Mouse (Mus musculus): Measurements from ENCODE around the gene Tssk6. TPM values are rescaled to one million over a fixed set of nuclear protein-coding genes. Genes with fewer than 3 reads are reported as not detected.

Gene Tssk6
- total RNA-seq (2021) = under 1 TPM; 0.73 to 0.76 TPM
- long read RNA-seq, experiment 1, partial matches to known transcripts = 0 of 1 reads
- long read RNA-seq, experiment 1, other reads (novel, unspliced or antisense) = 0 of 1 reads
- long read RNA-seq, experiment 2 = 0 reads

DNA sequence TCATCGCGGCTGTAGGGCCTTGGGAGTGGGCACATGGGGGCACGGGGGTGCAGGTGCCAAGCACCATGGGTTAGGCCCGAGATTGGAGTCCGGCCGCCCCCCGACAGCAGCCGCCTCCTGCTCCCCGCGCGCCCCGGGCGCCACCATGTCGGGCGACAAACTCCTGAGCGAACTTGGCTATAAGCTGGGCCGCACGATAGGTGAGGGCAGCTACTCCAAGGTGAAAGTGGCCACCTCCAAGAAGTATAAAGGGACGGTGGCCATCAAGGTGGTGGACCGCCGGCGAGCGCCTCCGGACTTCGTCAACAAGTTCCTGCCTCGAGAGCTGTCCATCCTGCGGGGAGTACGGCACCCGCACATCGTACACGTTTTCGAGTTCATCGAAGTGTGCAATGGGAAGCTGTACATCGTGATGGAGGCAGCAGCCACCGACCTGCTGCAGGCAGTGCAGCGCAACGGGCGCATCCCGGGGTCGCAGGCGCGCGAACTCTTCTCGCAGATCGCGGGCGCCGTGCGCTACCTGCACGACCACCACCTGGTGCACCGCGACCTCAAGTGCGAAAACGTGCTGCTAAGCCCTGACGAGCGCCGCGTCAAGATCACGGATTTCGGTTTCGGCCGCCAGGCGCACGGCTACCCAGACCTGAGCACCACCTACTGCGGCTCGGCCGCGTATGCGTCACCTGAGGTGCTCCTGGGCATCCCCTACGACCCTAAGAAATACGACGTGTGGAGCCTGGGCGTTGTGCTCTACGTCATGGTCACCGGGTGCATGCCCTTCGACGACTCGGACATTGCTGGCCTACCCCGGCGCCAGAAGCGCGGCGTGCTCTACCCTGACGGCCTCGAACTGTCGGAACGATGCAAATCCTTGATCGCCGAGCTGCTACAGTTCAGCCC is at the start of gene Tssk6, which contains the start of the genes Ndufa13 and Yjefn3:
TSS of gene Tssk6 (plus strand) at position 22 of the 900 bp plus-strand sequence.
TSS of gene Ndufa13 (minus strand) at position 396 of the 900 bp plus-strand sequence.
TSS of gene Yjefn3 (minus strand) at position 550 of the 900 bp plus-strand sequence.
- DNase-seq (ENCODE audit: low spot score in 2 of 2) = no peak

DNA sequence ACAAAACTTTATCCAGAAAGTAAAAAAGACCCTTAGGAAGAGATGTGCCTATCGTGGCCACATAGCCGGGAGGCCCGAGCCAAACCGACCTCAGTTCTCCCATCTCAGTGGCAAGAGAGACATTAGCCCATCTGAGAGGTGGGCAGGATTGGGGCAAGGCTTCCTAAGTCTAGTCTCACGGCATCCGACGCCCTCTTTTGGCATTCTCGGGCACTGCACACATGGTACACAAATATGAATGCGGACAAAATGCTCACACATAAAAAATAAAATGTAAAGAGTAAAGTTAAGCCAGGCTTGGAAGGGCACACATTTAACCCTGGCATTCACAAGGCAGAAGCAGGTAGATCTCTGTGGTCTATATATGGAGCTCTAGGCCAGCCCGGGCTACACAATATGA is 48.1 kb upstream of the Tssk6 start:
- DNase-seq (ENCODE audit: low spot score in 2 of 2) = no peak

DNA sequence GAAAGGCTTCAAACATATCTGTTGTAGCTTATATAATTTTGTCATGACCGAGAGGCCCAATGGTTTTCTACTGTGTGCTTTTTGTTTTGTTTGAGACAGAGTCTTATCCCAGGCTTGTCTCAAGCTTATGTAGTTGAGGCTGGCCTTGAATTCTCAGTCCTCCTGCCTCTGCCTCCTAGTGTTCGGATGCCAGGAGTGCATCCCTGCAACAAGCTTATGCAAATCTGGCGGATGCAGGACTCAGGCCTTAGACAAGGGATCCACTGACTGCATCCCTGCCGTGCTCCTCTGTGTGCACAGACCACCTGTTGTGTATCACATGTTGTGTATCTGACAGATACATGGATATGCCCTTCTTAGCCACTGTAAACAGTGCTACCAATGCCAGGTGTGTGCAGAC is 41.2 kb upstream of the Tssk6 start:
- DNase-seq (ENCODE audit: low spot score in 2 of 2) = no peak

DNA sequence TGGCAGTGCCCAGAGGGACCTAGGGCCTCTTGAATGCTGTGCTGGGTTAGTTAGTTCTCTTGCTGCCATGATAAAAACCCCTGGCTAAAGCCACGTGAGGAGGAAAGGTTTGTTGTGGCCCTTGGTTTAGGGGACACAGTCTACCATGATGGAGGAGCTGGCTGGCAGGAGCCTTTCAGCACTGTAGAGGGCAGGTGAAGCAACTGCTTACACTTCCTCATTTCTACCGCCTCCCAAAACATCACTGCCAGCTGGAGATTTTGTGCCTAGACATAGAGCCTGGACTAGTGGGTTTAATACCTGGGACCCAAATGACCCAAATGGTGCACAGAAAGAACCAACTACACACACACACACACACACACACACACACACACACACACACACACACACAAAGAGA is 40.7 kb upstream of the Tssk6 start:
- no peak for DNase-seq (ENCODE audit: low spot score in 2 of 2)

DNA sequence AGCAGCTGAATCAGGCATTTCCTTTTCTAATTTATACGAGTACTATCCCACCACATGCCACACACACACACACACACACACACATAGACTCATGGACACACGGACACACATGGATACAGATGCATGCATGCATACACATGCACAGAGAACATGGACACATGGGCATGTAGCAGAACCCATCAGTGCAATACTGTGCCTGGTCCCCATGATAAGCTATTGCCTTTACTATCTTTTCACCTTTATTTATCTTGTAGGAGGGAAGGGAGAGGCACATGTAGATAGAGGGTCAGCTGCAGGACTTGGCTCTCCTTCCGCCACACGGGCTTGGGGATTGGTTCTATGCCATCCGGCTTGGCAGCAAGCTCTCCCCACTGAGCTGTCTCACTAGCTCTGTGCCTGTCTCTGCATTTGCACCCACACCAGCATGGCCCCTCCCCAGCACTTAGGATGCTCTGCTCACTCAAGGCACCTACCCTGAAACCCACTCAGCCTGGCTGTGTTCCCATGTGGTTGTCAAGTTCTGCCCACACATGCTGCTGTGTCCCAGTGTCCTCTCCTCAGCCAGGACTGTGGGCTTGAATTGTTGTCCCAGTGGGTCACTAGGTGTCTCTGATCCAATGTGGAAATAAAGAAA is 38.5 kb upstream of the Tssk6 start:
- DNase-seq (ENCODE audit: low spot score in 2 of 2) = no peak

DNA sequence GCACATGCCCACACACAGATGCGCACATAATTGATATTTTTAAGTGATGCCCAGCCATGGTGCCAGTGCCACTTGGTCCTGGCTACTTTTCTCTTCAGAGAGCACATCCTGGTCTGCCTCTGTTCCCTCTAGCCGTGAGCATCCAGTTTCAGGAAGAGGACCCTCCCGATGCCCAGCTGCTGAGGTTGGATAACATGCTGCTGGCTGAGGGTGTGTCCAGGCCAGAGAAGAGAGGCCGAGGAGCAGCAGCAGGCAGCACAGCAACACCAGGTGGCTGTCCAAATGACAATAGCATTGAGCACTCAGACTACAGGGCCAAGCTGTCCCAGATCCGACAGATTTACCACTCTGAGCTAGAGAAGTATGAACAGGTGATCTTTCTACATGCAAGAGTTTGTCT is 37.8 kb upstream of the Tssk6 start:
- no peak for DNase-seq (ENCODE audit: low spot score in 2 of 2)

DNA sequence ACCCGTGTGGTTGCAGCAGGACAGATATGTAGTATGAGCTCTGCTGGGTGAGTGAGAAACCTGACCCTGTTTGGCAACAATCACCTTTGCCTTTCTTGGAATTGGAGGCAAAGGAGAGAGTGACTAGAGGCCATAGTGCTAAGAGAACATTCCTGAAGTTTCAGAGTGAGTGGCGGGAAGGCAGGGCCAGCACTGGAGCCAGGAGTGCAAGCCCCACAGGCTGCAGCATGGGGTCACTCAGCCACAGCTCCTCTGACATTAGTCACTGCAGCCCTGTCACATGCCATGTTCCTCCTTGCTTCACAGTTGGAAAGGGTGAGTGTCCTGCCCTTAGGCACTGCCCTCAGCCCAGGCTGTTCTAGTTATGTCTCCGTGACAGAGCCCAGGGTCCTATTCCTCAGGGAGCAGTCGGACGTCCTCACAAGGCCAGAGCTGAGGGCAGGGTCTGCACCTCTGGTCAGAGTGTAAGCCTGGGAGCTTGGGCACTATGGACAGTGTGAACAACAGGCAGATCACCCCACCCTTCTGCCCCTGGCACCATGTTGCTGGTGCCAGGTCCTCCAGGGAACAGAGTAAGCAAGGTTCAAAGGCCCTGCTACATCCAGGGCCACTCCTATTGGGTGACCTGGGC is 34.2 kb upstream of the Tssk6 start:
- no peak for DNase-seq (ENCODE audit: low spot score in 2 of 2)

DNA sequence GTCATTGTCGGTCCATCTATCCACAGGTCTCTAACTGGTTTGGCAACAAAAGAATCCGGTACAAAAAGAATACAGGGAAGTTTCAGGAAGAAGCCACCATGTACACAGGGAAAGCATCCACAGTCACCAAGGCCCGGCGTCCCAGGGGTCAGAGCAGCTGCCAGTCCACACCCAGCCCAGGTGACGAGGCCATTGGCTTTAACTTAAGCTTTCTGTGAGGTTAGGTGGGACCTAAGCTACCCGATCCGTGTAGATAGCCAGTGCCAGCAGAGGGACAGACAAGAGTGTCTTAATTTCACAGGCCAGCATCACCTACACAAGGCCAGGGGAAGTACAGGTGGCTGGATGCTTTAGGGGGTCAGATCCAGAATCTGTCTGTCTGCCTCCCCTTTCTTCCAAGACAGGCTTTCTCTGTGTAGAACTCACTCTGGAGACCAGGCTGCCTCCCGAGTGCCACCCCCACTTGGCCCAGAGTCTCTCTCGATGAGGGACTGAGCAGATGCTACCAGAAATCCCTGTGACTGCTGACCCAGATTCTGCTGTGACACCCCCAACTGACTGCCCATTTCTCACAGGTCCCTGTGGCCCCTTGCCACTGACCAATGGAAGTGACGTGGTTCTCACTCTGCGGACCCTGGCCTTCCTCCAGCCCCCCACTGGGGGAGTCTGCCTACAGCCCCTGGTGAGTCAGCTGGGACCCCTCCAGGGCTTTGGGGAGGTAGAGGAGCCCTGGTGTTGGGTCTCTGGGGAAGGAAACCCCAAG is 31.8 kb upstream of the Tssk6 start:
- no peak for DNase-seq (ENCODE audit: low spot score in 2 of 2)

DNA sequence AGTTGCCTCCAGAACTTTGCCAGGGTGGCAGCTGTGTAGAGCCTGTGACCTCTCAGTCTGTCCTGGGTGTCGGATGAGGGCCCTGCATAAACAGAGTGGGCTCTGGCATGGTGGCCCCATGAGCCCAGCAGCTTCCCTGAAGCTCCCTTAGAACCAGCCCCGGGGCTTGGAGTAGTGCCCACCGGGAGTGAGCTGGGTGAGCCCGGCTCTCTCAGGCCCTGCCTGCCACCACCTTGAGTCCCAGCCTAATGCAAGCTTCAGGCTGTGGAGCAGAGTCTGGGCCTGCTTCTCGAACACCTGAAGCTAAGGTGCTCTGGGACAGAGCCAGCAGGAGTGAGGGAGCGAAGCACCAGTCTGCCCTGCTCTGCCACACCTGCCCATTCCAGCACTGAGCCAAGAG is 31.1 kb upstream of the Tssk6 start:
- no peak for DNase-seq (ENCODE audit: low spot score in 2 of 2)

DNA sequence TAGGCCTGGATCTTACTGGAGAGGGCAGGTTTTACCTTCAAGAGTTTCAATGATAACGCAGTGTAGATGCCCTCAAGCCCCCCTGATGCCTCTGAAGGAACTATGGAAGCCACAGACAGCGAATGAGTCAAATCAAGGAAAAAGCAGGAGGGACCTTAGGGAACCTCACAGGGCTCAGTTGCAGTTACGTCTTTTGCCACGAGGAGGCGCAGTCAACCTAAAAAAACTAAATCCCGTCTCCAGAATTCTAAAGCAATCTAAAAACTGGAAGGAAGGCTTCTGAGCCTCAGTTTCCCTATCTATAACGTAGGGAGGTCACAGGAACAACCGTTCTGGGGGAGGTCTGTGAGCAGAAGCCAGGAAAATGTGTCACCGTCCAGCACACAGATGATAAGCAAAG is 27.8 kb upstream of the Tssk6 start:
- no peak for DNase-seq (ENCODE audit: low spot score in 2 of 2)

DNA sequence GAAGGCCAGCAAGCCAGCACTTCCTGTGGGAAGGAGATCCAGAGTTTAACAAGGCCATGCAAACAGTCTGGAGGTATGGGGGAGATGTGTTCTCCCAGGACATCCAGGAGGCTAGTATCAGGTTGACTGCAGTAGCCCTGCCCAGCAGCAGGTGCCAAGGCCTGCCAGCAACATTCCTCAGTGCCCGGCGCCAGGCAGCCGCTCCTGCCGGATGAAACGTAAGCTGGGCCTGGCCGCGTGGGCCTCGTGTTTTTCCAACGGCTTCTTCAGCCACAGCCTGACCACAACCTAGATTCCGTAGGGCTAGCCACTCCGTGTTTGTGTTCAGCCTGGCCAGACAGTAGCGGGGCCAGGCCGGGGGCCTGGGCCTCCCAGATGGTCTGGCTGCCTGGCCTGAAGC is 27.3 kb upstream of the Tssk6 start:
- DNase-seq (ENCODE audit: low spot score in 2 of 2) = no peak

DNA sequence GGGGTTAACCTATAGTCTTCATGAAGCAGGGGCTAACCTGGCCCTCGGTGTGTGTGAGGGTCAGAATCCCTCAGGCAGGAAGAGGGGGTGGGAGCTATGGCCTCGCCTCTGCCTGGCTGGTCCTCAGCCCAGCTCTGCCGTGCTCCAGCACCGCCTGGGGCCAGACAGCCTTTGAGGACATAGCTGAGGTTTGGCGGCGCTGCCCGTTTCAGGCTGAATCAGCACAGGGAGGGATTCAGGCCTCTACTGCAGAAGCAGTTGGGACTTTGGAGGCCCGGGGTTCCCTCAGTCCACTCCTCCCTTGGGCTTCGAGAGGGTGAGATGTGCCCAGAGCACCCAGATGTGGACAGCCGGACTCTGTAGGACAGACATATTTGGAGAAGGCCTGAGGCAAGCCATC is 25.9 kb upstream of the Tssk6 start:
- no peak for DNase-seq (ENCODE audit: low spot score in 2 of 2)

DNA sequence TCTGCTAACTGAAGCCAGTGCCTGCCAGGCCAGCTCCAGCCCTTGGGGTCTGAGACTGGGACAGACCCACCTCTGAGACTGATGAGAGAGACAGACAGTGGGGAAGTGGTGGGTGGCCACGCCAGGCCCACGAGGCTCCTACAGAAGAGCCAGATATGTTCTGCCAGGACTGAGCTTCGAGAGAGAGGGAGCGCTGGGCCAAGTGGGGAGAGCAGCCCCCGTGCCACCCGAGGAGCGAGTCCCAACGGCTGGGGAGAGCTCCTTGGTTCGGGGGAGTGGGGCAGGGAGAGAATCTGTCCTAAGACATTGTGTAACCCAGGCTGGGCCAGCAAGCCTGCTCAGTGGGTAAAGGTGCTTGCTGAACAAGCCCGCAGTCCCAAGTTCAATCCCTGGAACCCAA is 25.0 kb upstream of the Tssk6 start:
- no peak for DNase-seq (ENCODE audit: low spot score in 2 of 2)

DNA sequence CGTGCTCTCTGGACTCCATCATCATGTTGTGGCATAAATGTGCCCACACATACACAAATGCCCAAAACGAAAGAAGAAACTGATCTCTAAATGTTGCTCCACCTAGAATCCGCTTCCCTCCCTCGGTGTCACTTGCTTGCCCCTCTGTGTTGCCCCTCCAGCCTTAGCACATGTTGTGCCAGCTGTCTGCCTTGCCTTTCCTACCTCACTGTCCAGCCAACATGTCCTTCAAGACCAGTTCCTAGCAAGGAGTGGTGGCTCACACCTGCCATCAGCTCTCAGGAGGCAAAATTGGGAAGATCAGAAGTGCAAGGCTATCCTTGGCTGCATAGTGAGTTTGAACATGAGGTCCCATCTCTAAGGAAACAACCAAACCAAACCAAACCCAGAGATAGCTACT is 24.6 kb upstream of the Tssk6 start:
- no peak for DNase-seq (ENCODE audit: low spot score in 2 of 2)

DNA sequence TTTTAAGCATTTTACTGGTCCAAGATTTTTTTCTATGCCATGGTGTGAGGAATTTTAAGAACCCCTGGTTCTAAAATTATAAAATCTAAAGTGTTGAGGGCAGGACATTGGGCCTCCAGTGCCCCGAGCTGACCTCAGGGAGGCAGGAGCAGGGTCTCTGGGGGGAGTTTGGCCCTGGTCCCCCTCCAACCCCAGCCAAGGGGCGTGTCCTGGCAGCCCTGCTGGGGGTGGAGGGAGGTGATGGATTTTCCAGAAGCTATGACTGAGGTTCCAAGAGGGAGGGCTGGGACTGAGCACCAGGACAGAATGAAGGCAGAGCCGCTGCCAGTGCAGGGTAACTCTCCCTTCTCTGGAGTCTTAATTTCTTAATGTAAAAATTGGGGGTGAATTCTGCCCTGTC is 24.0 kb upstream of the Tssk6 start:
- no peak for DNase-seq (ENCODE audit: low spot score in 2 of 2)

DNA sequence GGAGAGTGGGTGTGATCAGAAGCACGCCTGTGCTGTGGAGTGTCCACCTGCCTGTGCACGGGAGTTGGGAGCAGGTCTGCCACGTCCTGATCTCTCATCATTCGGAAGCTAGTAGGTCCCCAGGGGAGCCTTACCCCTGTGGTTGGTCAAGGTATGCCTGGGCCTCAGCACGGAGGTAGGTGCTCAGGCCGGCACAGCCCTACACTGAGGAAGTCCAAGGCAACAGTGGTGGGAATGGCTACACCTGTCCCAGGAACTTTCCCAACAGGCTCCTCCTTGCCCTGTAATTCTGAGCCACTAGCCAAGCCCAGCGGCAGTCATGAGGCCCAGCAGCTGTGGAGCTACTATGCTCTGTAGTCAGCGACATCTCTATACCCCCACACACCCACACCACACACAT is 22.3 kb upstream of the Tssk6 start:
- DNase-seq (ENCODE audit: low spot score in 2 of 2) = no peak

DNA sequence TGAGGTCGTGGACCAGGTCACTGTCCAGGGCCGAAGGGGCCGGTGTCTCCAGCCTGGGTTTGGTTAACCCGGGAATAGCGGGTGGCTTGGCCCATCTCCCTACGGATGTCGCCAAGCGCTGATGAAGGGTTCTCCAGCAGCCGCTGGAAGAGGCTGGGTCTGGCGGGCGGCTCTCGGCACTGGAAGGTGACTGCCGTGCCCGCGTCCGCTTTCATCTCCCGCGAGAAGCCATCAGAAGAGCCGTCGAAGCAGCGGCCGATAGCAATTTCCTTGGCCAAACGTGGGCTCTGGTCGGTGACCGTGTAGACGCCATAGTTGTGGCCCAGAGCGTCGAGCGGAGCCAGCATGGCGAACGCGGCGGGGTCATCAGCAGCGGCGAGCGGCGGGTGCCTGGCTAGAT is 21.1 kb upstream of the Tssk6 start:
- DNase-seq (ENCODE audit: low spot score in 2 of 2) = no peak

DNA sequence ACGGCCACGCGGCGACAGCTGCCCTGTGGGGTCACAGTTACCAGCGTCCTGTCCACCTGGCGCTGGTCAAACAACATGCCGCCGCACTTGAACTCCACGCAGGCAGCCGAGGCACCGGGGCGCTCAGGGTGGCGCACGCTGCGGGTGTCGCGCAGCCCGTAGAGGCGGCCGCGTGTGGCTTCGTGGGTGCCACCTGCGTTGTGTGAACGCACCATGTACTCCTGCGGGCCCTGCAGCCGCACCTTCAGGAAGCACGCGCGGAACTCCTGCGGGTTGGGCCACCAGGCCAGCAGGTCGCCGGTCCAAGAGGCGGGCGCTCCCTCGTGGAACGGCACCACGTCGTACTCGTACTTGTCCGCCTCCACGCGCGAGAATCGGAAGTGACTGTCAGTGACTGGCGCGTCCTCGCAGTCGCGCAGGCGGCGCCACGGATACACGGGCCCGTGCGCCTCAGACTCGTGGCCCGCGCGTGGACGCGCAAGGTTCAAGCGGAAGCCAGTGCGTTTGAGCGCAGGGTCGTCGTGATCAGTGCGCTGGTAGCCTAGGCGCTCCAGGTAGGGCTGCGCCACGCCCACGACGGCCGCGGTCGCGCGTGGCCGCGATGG is 20.6 kb upstream of the Tssk6 start:
- DNase-seq (ENCODE audit: low spot score in 2 of 2) = no peak

DNA sequence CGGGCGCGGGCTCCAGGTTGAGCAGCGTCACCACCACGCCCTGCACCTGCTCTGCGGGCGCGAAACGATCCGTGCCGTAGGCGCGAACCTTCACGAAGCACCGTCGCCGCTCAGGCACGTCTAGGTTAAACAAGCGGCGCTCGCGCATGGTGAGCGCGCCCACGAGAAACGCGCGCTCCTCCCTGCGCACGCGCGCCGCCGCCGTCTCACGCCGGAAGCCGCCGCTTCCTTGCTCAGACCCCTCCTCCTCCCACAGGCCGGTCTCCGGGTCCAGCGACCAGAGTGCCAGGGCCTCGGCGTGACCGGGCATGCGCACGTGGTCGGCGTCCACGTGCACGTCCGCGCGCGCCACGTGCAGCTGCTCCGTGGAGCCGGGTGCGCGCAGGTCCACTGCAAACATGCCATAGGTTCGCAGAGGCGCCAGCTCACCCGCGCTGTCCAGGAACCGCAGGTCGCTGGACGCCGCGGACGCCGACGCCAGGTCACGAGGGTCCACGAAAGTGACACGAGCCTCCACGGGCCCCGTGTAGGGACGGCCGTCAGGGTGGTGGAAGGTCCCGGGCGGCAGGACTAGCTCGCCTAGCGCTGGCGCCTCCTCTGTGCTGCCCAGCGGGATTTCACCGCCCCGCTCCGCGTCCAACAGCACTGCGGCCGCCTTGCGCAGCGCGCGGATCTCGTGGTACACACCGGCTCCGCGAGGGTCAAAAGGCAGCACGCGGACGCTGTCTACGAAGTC is 19.8 kb upstream of the Tssk6 start:
- no peak for DNase-seq (ENCODE audit: low spot score in 2 of 2)
